Mouse (Mus musculus) hindbrain, embryonic 14.5 days (tissue): ENCODE measurements at regions not wholly inside any gene's neighbourhood (a gene's known extent, or its start where the extent isn't known, plus 50 kb on each side); places are given as distances from the start of the nearest gene placed in this dataset.

ENCODE experiments used
- ATAC-seq: fragments of 200-750 bp; cut with Nextera tagmentation; 2 replicates; pipeline ENCODE4 v1.8.0; 2017; ENCODE audit warnings: moderate number of reproducible peaks, mild to moderate bottlenecking, moderate TSS enrichment, moderate library complexity; ENCODE audit not compliant: low FRiP score
- DNase-seq: peaks from one replicate; pipeline ENCODE4 v3.0.0-alpha.2; 2015; ENCODE audit warnings: low spot score
- H3K27ac ChIP-seq: fragments of 300-500 bp; sonication (generic); 2 replicates; pipeline ENCODE4 v1.5.1; 2014; ENCODE audit warnings: mild to moderate bottlenecking, moderate library complexity
- H3K27me3 ChIP-seq: fragments of 300-500 bp; sonication (generic); 2 replicates; pipeline ENCODE4 v1.6.1; 2014; ENCODE audit warnings: mild to moderate bottlenecking, low read length, mixed read lengths; ENCODE audit not compliant: control insufficient read depth, insufficient read depth
- H3K36me3 ChIP-seq: fragments of 300-500 bp; sonication (generic); replicated peaks from 2 replicates; pipeline ENCODE4 v1.6.1; 2014; ENCODE audit not compliant: control insufficient read depth, insufficient read depth
- H3K4me1 ChIP-seq: fragments of 300-500 bp; sonication (generic); replicated peaks from 2 replicates; pipeline ENCODE4 v1.6.1; 2014; ENCODE audit warnings: antibody characterized with exemption, low read length, mixed read lengths; ENCODE audit not compliant: control insufficient read depth, insufficient read depth
- H3K4me2 ChIP-seq: fragments of 300-500 bp; sonication (generic); replicated peaks from 2 replicates; pipeline ENCODE4 v1.6.1; 2014; ENCODE audit warnings: mild to moderate bottlenecking, moderate library complexity
- H3K4me3 ChIP-seq: fragments of 300-500 bp; sonication (generic); replicated peaks from 2 replicates; pipeline ENCODE4 v1.5.1; 2014; ENCODE audit warnings: mild to moderate bottlenecking, low read length
- H3K9ac ChIP-seq: fragments of 300-500 bp; sonication (generic); 2 replicates; pipeline ENCODE4 v1.6.1; 2014
- H3K9me3 ChIP-seq: fragments of 300-500 bp; sonication (generic); 2 replicates; pipeline ENCODE4 v1.6.1; 2016; ENCODE audit warnings: low read length; ENCODE audit not compliant: control insufficient read depth
- WGBS: fragments of 180-500 bp; shearing (Covaris S2); extraction: QIAGEN DNeasy Blood & Tissue Kit; methylation state at CpG from one replicate; pipeline ENCODE4 v1.1.7; 2014; 5-methylcytosine and 5-hydroxymethylcytosine counted together

- Histone ChIP-seq H3K9me3 (no peaks in the 10 kb centered on the region), H3K27ac (no peak overlapping the region), H3K4me3 (no peak overlapping the region), H3K27me3 (no peaks in the 10 kb centered on the region), H3K4me2 (no peak overlapping the region), H3K4me1 (no peaks in the 10 kb centered on the region), H3K36me3 (no peaks in the 10 kb centered on the region), H3K9ac (no peak overlapping the region)
- DNase-seq (no peak), ATAC-seq (no peak)
- WGBS: 75% methylated on average over 4 of the region's 4 CpGs
Observed at GRCm38 (mm10) chr11:35065959-35066414, 55.0 kb upstream of the Slit3 start.

- H3K9me3 ChIP-seq: no peaks in the 10 kb centered on the region
- no peaks in the 10 kb centered on the region for H3K4me1 ChIP-seq
- WGBS: 87% methylated on average over 6 of the region's 6 CpGs
- H3K27me3 ChIP-seq: no peaks in the 10 kb centered on the region
- no peak overlapping the region for H3K27ac ChIP-seq
- no peak for DNase-seq
- no peak overlapping the region for H3K4me2 ChIP-seq
- no peak overlapping the region for H3K4me3 ChIP-seq
- no peak for ATAC-seq
- no peak overlapping the region for H3K9ac ChIP-seq
- H3K36me3 ChIP-seq: no peaks in the 10 kb centered on the region
Observed at GRCm38 (mm10) chr11:35057791-35058190, 63.2 kb upstream of the Slit3 start.

GRCm38 (mm10) chr11:35055496-35056125 is 65.4 kb upstream of the Slit3 start:
- no peaks in the 10 kb centered on the region for H3K9me3 ChIP-seq
- H3K27me3 ChIP-seq: no peaks in the 10 kb centered on the region
- 84% methylated on average over 7 of the region's 7 CpGs for WGBS
- no peak for DNase-seq
- H3K36me3 ChIP-seq: no peaks in the 10 kb centered on the region
- H3K4me1 ChIP-seq: no peaks in the 10 kb centered on the region
- H3K4me2 ChIP-seq: no peak overlapping the region
- no peak for ATAC-seq
- H3K27ac ChIP-seq: no peak overlapping the region
- H3K4me3 ChIP-seq: no peak overlapping the region
- H3K9ac ChIP-seq: no peak overlapping the region

- Histone ChIP-seq H3K27ac (no peak overlapping the region), H3K4me2 (no peak overlapping the region), H3K27me3 (no peaks in the 10 kb centered on the region), H3K4me3 (no peak overlapping the region), H3K9me3 (no peaks in the 10 kb centered on the region), H3K36me3 (no peaks in the 10 kb centered on the region), H3K4me1 (no peaks in the 10 kb centered on the region), H3K9ac (no peak overlapping the region)
- ATAC-seq (no peak), DNase-seq (no peak)
- WGBS: 81% methylated on average over 2 of the region's 2 CpGs
Observed at GRCm38 (mm10) chr11:35053613-35053950, 67.4 kb upstream of the Slit3 start.

- Histone ChIP-seq H3K4me2 (no peak overlapping the region), H3K36me3 (no peaks in the 10 kb centered on the region), H3K27ac (no peak overlapping the region), H3K9ac (no peak overlapping the region), H3K27me3 (no peaks in the 10 kb centered on the region), H3K9me3 (no peaks in the 10 kb centered on the region), H3K4me3 (no peak overlapping the region), H3K4me1 (no peaks in the 10 kb centered on the region)
- ATAC-seq (no peak), DNase-seq (no peak)
- WGBS: 87% methylated on average over 4 of the region's 4 CpGs
Observed at GRCm38 (mm10) chr11:35052856-35053612, 68.0 kb upstream of the Slit3 start.

GRCm38 (mm10) chr11:35049663-35050215 is 71.3 kb upstream of the Slit3 start:
- ATAC-seq (no peak), DNase-seq (no peak)
- no peaks in the 10 kb centered on the region for H3K9me3 ChIP-seq
- no peak overlapping the region for H3K9ac ChIP-seq
- no peaks in the 10 kb centered on the region for H3K36me3 ChIP-seq
- H3K4me3 ChIP-seq: no peak overlapping the region
- no peaks in the 10 kb centered on the region for H3K27me3 ChIP-seq
- no peak overlapping the region for H3K4me2 ChIP-seq
- WGBS: 75% methylated on average over 8 of the region's 8 CpGs
- no peak overlapping the region for H3K27ac ChIP-seq
- no peaks in the 10 kb centered on the region for H3K4me1 ChIP-seq

- H3K4me1 ChIP-seq: no peaks in the 10 kb centered on the region
Observed at GRCm38 (mm10) chr11:35044659-35045058, 76.4 kb upstream of the Slit3 start.

GRCm38 (mm10) chr11:35024448-35024847 is 96.6 kb upstream of the Slit3 start:
- no peak for ATAC-seq
- no peak overlapping the region for H3K27ac ChIP-seq
- no peaks in the 10 kb centered on the region for H3K4me1 ChIP-seq
- 42% methylated on average over 8 of the region's 8 CpGs for WGBS
- no peak for DNase-seq
- no peak overlapping the region for H3K9ac ChIP-seq
- H3K27me3 ChIP-seq: no peaks in the 10 kb centered on the region
- H3K9me3 ChIP-seq: no peaks in the 10 kb centered on the region
- H3K36me3 ChIP-seq: no peaks in the 10 kb centered on the region
- H3K4me3 ChIP-seq: no peak overlapping the region
- H3K4me2 ChIP-seq: no peak overlapping the region

More at GRCm38 (mm10) chr11:35044659-35045058, 76.4 kb upstream of the Slit3 start:
- Histone ChIP-seq H3K27ac (no peak overlapping the region), H3K4me2 (no peak overlapping the region), H3K9ac (no peak overlapping the region), H3K27me3 (no peaks in the 10 kb centered on the region), H3K9me3 (no peaks in the 10 kb centered on the region), H3K36me3 (no peaks in the 10 kb centered on the region), H3K4me3 (no peak overlapping the region)
- DNase-seq (no peak), ATAC-seq (no peak)
- 92% methylated on average over 1 of the region's 1 CpGs for WGBS

- WGBS: 84% methylated on average over 4 of the region's 4 CpGs
- no peak for DNase-seq
Observed at GRCm38 (mm10) chr11:35023813-35024212, 97.2 kb upstream of the Slit3 start.

More at GRCm38 (mm10) chr11:35023813-35024212, 97.2 kb upstream of the Slit3 start:
- no peaks in the 10 kb centered on the region for H3K4me1 ChIP-seq
- H3K27ac ChIP-seq: no peak overlapping the region
- no peaks in the 10 kb centered on the region for H3K36me3 ChIP-seq
- H3K4me3 ChIP-seq: no peak overlapping the region
- H3K27me3 ChIP-seq: no peaks in the 10 kb centered on the region
- no peak for ATAC-seq
- no peak overlapping the region for H3K4me2 ChIP-seq
- no peaks in the 10 kb centered on the region for H3K9me3 ChIP-seq
- H3K9ac ChIP-seq: no peak overlapping the region
